Mouse (Mus musculus) kidney, adult 2 months (tissue): ENCODE results near the gene Scarf2. TPM values are rescaled to one million over a fixed set of nuclear protein-coding genes. Genes with fewer than 3 reads are reported as not detected.

Source experiments
- DNase-seq: peaks from one replicate; pipeline ENCODE4 v3.0.0; 2021
- H3K27ac ChIP-seq: fragments of 200-500 bp; 2 replicates; pipeline ENCODE4 v1.5.1; 2012; ENCODE audit warnings: low read depth, low read length, control low read depth, inconsistent platforms; ENCODE audit not compliant: insufficient read depth
- H3K27me3 ChIP-seq: fragments of 200-500 bp; replicated peaks from 2 replicates; pipeline ENCODE4 v1.6.1; 2012; ENCODE audit warnings: mild to moderate bottlenecking, moderate library complexity, low read length, inconsistent platforms; ENCODE audit not compliant: control insufficient read depth, insufficient read depth
- H3K36me3 ChIP-seq: fragments of 200-500 bp; 2 replicates; pipeline ENCODE4 v1.6.1; 2012; ENCODE audit warnings: mild to moderate bottlenecking, moderate library complexity, low read length, inconsistent platforms; ENCODE audit not compliant: control insufficient read depth, insufficient read depth
- H3K4me1 ChIP-seq: fragments of 200-500 bp; 2 replicates; pipeline ENCODE4 v1.6.1; 2011; ENCODE audit warnings: low read length; ENCODE audit not compliant: control insufficient read depth, insufficient read depth
- H3K4me3 ChIP-seq: fragments of 200-500 bp; 2 replicates; pipeline ENCODE4 v1.5.1; 2011; ENCODE audit warnings: mild to moderate bottlenecking, low read depth, low read length, control low read depth; ENCODE audit not compliant: insufficient read depth
- CTCF ChIP-seq: fragments of 200-500 bp; conservative IDR thresholded peaks from 2 replicates; pipeline ENCODE4 v1.5.1; 2011; ENCODE audit warnings: low read depth, mild to moderate bottlenecking, control low read depth, low read length, moderate library complexity, mixed read lengths; ENCODE audit not compliant: insufficient read depth, insufficient read length
- POLR2A ChIP-seq: fragments of 200-500 bp; IDR thresholded peaks from one replicate; pipeline ENCODE4 v1.6.1; 2011; ENCODE audit warnings: low read depth, low read length, control low read depth
- WGBS: fragments of 180-500 bp; shearing (Covaris S2); methylation state at CpG from one replicate; pipeline ENCODE4 v1.1.7; 2018; 5-methylcytosine and 5-hydroxymethylcytosine counted together
- polyA plus RNA-seq: library from polyadenylated mRNA; depleted of rRNA; stranded (reverse); fragments of >200 nt; gene quantifications from 2 replicates; pipeline ENCODE4 v1.2.3, GENCODE M21; 2012

The Scarf2 gene
- polyA plus RNA-seq, 1 experiment = 26.8 TPM

- WGBS = 84% methylated on average over 4 of the region's 4 CpGs
- Histone ChIP-seq H3K27me3 (no peaks in the 10 kb centered on the region), H3K4me1 (no peaks in the 10 kb centered on the region), H3K4me3 (no peak overlapping the region), H3K27ac (no peak overlapping the region), H3K36me3 (no peaks in the 10 kb centered on the region; the same call in none of the 2 replicates)
- no peak for DNase-seq
- TF ChIP-seq CTCF = no peak
- no peak for TF ChIP-seq POLR2A
These were observed 42.9 kb downstream of the Scarf2 start for GRCm38 (mm10) chr16:17839976-17840375.

- no peaks in the 10 kb centered on the region for H3K27me3 ChIP-seq
- H3K4me1 ChIP-seq = no peaks in the 10 kb centered on the region
- H3K27ac ChIP-seq = no peak overlapping the region
- WGBS = 92% methylated on average over 7 of the region's 7 CpGs
- DNase-seq = no peak
- peaks cover 2% of the 10 kb centered on the region for H3K36me3 ChIP-seq
- TF ChIP-seq POLR2A (no peak), CTCF (no peak)
- H3K4me3 ChIP-seq = no peak overlapping the region
These were observed 45.4 kb downstream of the Scarf2 start for GRCm38 (mm10) chr16:17842437-17842836.

DNA sequence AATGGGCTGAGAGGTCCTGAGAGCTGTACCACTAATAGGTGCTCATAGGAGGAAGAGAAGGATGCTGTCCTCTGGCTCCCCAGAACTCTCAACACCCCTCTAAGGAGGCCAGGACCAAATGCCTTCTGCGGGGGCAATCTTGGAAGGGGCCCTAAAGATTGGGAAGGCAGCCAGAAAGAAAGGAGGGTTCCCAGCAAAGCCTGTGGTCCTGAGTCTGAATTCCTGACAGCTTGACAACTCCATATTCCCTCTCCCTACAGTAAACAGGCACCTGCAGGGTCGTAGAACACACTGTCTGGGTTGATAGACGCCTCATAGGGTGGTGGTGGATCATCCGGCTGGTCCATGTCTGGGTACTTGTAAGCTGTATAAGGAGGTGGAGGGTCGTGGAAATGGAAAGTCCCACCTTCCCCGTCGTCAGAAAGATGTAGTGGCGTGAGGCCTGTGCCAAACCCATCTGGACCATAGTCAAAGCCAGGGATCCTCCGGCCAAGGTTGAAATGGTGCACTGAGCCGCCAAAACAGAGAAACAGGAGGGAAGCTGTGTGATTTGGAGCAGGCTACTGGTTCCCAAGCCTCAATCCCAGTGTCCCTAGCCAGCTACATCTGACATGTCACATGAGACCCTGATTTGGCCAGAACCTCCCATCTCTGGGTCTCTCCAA is 46.8 kb downstream of the Scarf2 start:
- H3K27ac ChIP-seq = no peak overlapping the region
- TF ChIP-seq CTCF (no peak), POLR2A (no peak)
- no peaks in the 10 kb centered on the region for H3K4me1 ChIP-seq
- no peak overlapping the region for H3K4me3 ChIP-seq
- no peaks in the 10 kb centered on the region for H3K27me3 ChIP-seq
- no peak for DNase-seq
- H3K36me3 ChIP-seq = peaks cover 4% of the 10 kb centered on the region
- 92% methylated on average over 10 of the region's 10 CpGs for WGBS

- 91% methylated on average over 6 of the region's 6 CpGs for WGBS
- Histone ChIP-seq H3K4me1 (no peaks in the 10 kb centered on the region), H3K27ac (no peak overlapping the region), H3K27me3 (no peaks in the 10 kb centered on the region), H3K4me3 (no peak overlapping the region), H3K36me3 (peaks cover 4% of the 10 kb centered on the region; the same call in 1 of the 2 replicates)
- TF ChIP-seq CTCF = no peak
- TF ChIP-seq POLR2A = no peak
- DNase-seq = no peak
These were observed 51.3 kb downstream of the Scarf2 start for GRCm38 (mm10) chr16:17848431-17848830.

DNA sequence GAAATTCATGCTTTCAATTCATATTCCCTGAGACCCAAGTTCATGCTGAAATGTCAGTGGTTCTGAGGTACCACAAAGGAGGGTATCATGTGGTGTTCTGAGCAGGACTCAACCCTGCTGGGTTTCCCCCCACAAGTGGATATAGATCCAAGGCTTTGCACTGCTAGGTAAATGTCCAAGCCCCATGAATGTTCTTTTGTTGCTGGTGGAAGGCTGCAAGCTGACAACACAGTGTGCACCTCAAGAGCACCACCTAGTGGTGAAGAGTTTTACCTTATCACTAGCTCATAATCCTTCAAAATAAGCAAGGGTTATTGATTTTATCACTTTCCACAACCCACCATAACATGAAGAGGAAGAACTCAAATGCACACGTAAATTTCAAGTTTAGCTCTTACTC is 51.8 kb downstream of the Scarf2 start:
- peak; percentile 70 for TF ChIP-seq CTCF
- no peak for TF ChIP-seq POLR2A
- Histone ChIP-seq H3K36me3 (peaks cover 4% of the 10 kb centered on the region; the same call in 1 of the 2 replicates), H3K27ac (no peak overlapping the region), H3K4me3 (no peak overlapping the region), H3K4me1 (no peaks in the 10 kb centered on the region), H3K27me3 (no peaks in the 10 kb centered on the region)
- DNase-seq = peak; percentile 57
- 32% methylated on average over 1 of the region's 1 CpGs for WGBS

- Histone ChIP-seq H3K4me3 (no peak overlapping the region), H3K27ac (no peak overlapping the region), H3K27me3 (no peaks in the 10 kb centered on the region), H3K4me1 (no peaks in the 10 kb centered on the region), H3K36me3 (peaks cover 4% of the 10 kb centered on the region; the same call in 1 of the 2 replicates)
- 87% methylated on average over 6 of the region's 6 CpGs for WGBS
- no peak for DNase-seq
- TF ChIP-seq POLR2A (no peak), CTCF (no peak)
These were observed 52.4 kb downstream of the Scarf2 start for GRCm38 (mm10) chr16:17849486-17849885.

GRCm38 (mm10) chr16:17851331-17851730 is 54.2 kb downstream of the Scarf2 start:
- no peak for DNase-seq
- Histone ChIP-seq H3K4me3 (no peak overlapping the region), H3K4me1 (no peaks in the 10 kb centered on the region), H3K27me3 (no peaks in the 10 kb centered on the region), H3K27ac (no peak overlapping the region), H3K36me3 (peaks cover 4% of the 10 kb centered on the region; the same call in 1 of the 2 replicates)
- TF ChIP-seq CTCF (no peak), POLR2A (no peak)
- 96% methylated on average over 5 of the region's 5 CpGs for WGBS
